Mouse (Mus musculus): ENCODE data around the gene Ern2.

- TF ChIP-seq POLR2A (IDR thresholded peaks at IDR 0.05; ENCODE audit: insufficient read length, low read depth) (no peak), MAX (IDR thresholded peaks at IDR 0.05; ENCODE audit: low read depth) (no peak), TCF12 (IDR thresholded peaks at IDR 0.05; ENCODE audit: insufficient read depth, poor library complexity, severe bottlenecking) (no peak)
These were observed 50.9 kb downstream of the Ern2 start for GRCm38 (mm10) chr7:122135070-122135469.

Measured in myocyte (in vitro differentiated cells).